Mouse (Mus musculus): ENCODE measurements around the gene Cox4i2. TPM values are rescaled to one million over a fixed set of nuclear protein-coding genes. Genes with fewer than 3 reads are reported as not detected.

Cox4i2 gene
- polyA plus RNA-seq, 1 experiment from 2014 or later, result 13.1 TPM

GRCm38 (mm10) chr2:152756474-152757393, 2.8 kb downstream of the Cox4i2 start:
- no peak overlapping the region for H3K4me3 ChIP-seq (ENCODE audit: low read depth, low read length)
- H3K4me1 ChIP-seq (replicated peaks; ENCODE audit: control insufficient read depth, insufficient read depth, low read length), result peaks cover 3% of the 10 kb centered on the region; the same call in 1 of the 2 replicates
- no peaks in the 10 kb centered on the region for H3K36me3 ChIP-seq (ENCODE audit: control insufficient read depth, insufficient read depth, low read length)
- 0 out of 2 replicates have a peak, but pooled peaks cover 3% of the 10 kb centered on the region for H3K27me3 ChIP-seq (replicated peaks; ENCODE audit: control insufficient read depth, insufficient read depth, low read length)
- no peak for DNase-seq (ENCODE audit: low spot score)
- H3K27ac ChIP-seq (ENCODE audit: low read depth), result no peak overlapping the region
- H3K9me3 ChIP-seq (ENCODE audit: control insufficient read depth, low read length), result no peaks in the 10 kb centered on the region
- no peak overlapping the region for H3K9ac ChIP-seq (ENCODE audit: low read length)
- WGBS, result 77% methylated on average over 17 of the region's 17 CpGs
- ATAC-seq (replicated peaks; ENCODE audit: low FRiP score, low TSS enrichment, low read depth), result 0 out of 2 replicates have a peak, but pooled peaks have one; percentile 32
- H3K4me2 ChIP-seq (ENCODE audit: low read length), result no peak overlapping the region

- H3K4me1 ChIP-seq (replicated peaks; ENCODE audit: control insufficient read depth, insufficient read depth, low read length), result peaks cover 3% of the 10 kb centered on the region; the same call in 1 of the 2 replicates
- no peak overlapping the region for H3K9ac ChIP-seq (ENCODE audit: low read length)
- DNase-seq (ENCODE audit: low spot score), result no peak
- no peak for ATAC-seq (replicated peaks; ENCODE audit: low FRiP score, low TSS enrichment, low read depth)
- H3K27me3 ChIP-seq (replicated peaks; ENCODE audit: control insufficient read depth, insufficient read depth, low read length), result 0 out of 2 replicates have a peak, but pooled peaks cover 3% of the 10 kb centered on the region
- H3K36me3 ChIP-seq (ENCODE audit: control insufficient read depth, insufficient read depth, low read length), result no peaks in the 10 kb centered on the region
- H3K4me2 ChIP-seq (ENCODE audit: low read length), result no peak overlapping the region
- H3K9me3 ChIP-seq (ENCODE audit: control insufficient read depth, low read length), result no peaks in the 10 kb centered on the region
- no peak overlapping the region for H3K27ac ChIP-seq (ENCODE audit: low read depth)
- 68% methylated on average over 2 of the region's 2 CpGs for WGBS
- no peak overlapping the region for H3K4me3 ChIP-seq (ENCODE audit: low read depth, low read length)
These were observed 3.5 kb downstream of the Cox4i2 start for GRCm38 (mm10) chr2:152757478-152757877.

GRCm38 (mm10) chr2:152758351-152758750, 4.4 kb downstream of the Cox4i2 start:
- DNase-seq (ENCODE audit: low spot score) (no peak), ATAC-seq (replicated peaks; ENCODE audit: low FRiP score, low TSS enrichment, low read depth) (no peak)
- no peak overlapping the region for H3K4me3 ChIP-seq (ENCODE audit: low read depth, low read length)
- no peaks in the 10 kb centered on the region for H3K36me3 ChIP-seq (ENCODE audit: control insufficient read depth, insufficient read depth, low read length)
- no peak overlapping the region for H3K4me2 ChIP-seq (ENCODE audit: low read length)
- H3K27me3 ChIP-seq (replicated peaks; ENCODE audit: control insufficient read depth, insufficient read depth, low read length), result 0 out of 2 replicates have a peak, but pooled peaks cover 2% of the 10 kb centered on the region
- peaks cover 3% of the 10 kb centered on the region; the same call in 1 of the 2 replicates for H3K4me1 ChIP-seq (replicated peaks; ENCODE audit: control insufficient read depth, insufficient read depth, low read length)
- H3K27ac ChIP-seq (ENCODE audit: low read depth), result no peak overlapping the region
- 53% methylated on average over 4 of the region's 4 CpGs for WGBS
- H3K9me3 ChIP-seq (ENCODE audit: control insufficient read depth, low read length), result no peaks in the 10 kb centered on the region
- no peak overlapping the region for H3K9ac ChIP-seq (ENCODE audit: low read length)

GRCm38 (mm10) chr2:152763310-152763709, 9.3 kb downstream of the Cox4i2 start:
- no peaks in the 10 kb centered on the region for H3K27me3 ChIP-seq (replicated peaks; ENCODE audit: control insufficient read depth, insufficient read depth, low read length)
- DNase-seq (ENCODE audit: low spot score), result no peak
- H3K9me3 ChIP-seq (ENCODE audit: control insufficient read depth, low read length), result no peaks in the 10 kb centered on the region
- H3K4me2 ChIP-seq (ENCODE audit: low read length), result no peak overlapping the region
- WGBS, result 78% methylated on average over 6 of the region's 6 CpGs
- ATAC-seq (replicated peaks; ENCODE audit: low FRiP score, low TSS enrichment, low read depth), result no peak
- H3K4me3 ChIP-seq (ENCODE audit: low read depth, low read length), result no peak overlapping the region
- peaks cover 21% of the 10 kb centered on the region for H3K4me1 ChIP-seq (replicated peaks; ENCODE audit: control insufficient read depth, insufficient read depth, low read length)
- H3K27ac ChIP-seq (ENCODE audit: low read depth), result no peak overlapping the region
- no peak overlapping the region for H3K9ac ChIP-seq (ENCODE audit: low read length)
- no peaks in the 10 kb centered on the region for H3K36me3 ChIP-seq (ENCODE audit: control insufficient read depth, insufficient read depth, low read length)

- H3K4me2 ChIP-seq (ENCODE audit: low read length), result peak overlapping the region; percentile 38
- H3K9me3 ChIP-seq (ENCODE audit: control insufficient read depth, low read length), result no peaks in the 10 kb centered on the region
- H3K4me3 ChIP-seq (ENCODE audit: low read depth, low read length), result no peak overlapping the region
- 14% methylated on average over 14 of the region's 14 CpGs for WGBS
- DNase-seq (ENCODE audit: low spot score) (peak; percentile 60), ATAC-seq (replicated peaks; ENCODE audit: low FRiP score, low TSS enrichment, low read depth) (0 out of 2 replicates have a peak, but pooled peaks have one; percentile 36)
- no peaks in the 10 kb centered on the region for H3K36me3 ChIP-seq (ENCODE audit: control insufficient read depth, insufficient read depth, low read length)
- no peak overlapping the region for H3K27ac ChIP-seq (ENCODE audit: low read depth)
- H3K27me3 ChIP-seq (replicated peaks; ENCODE audit: control insufficient read depth, insufficient read depth, low read length), result no peaks in the 10 kb centered on the region
- H3K4me1 ChIP-seq (replicated peaks; ENCODE audit: control insufficient read depth, insufficient read depth, low read length), result peaks cover 21% of the 10 kb centered on the region
- peak overlapping the region; percentile 11; the same call in 1 of the 2 replicates for H3K9ac ChIP-seq (ENCODE audit: low read length)
These were observed 10.4 kb downstream of the Cox4i2 start for GRCm38 (mm10) chr2:152764172-152765044.

GRCm38 (mm10) chr2:152765045-152765674, 11.2 kb downstream of the Cox4i2 start:
- Histone ChIP-seq H3K4me3 (ENCODE audit: low read depth, low read length) (no peak overlapping the region), H3K36me3 (ENCODE audit: control insufficient read depth, insufficient read depth, low read length) (no peaks in the 10 kb centered on the region), H3K4me2 (ENCODE audit: low read length) (peak overlapping the region; percentile 38), H3K9ac (ENCODE audit: low read length) (no peak overlapping the region), H3K4me1 (replicated peaks; ENCODE audit: control insufficient read depth, insufficient read depth, low read length) (peaks cover 21% of the 10 kb centered on the region), H3K27ac (ENCODE audit: low read depth) (no peak overlapping the region), H3K27me3 (replicated peaks; ENCODE audit: control insufficient read depth, insufficient read depth, low read length) (no peaks in the 10 kb centered on the region), H3K9me3 (ENCODE audit: control insufficient read depth, low read length) (no peaks in the 10 kb centered on the region)
- ATAC-seq (replicated peaks; ENCODE audit: low FRiP score, low TSS enrichment, low read depth), result no peak
- WGBS, result 37% methylated on average over 7 of the region's 7 CpGs
- DNase-seq (ENCODE audit: low spot score), result no peak

- H3K36me3 ChIP-seq (ENCODE audit: control insufficient read depth, insufficient read depth, low read length), result no peaks in the 10 kb centered on the region
- no peaks in the 10 kb centered on the region for H3K9me3 ChIP-seq (ENCODE audit: control insufficient read depth, low read length)
- H3K9ac ChIP-seq (ENCODE audit: low read length), result no peak overlapping the region
- H3K4me2 ChIP-seq (ENCODE audit: low read length), result peak overlapping the region; percentile 25; the same call in 1 of the 2 replicates
- peaks cover 21% of the 10 kb centered on the region for H3K4me1 ChIP-seq (replicated peaks; ENCODE audit: control insufficient read depth, insufficient read depth, low read length)
- no peaks in the 10 kb centered on the region for H3K27me3 ChIP-seq (replicated peaks; ENCODE audit: control insufficient read depth, insufficient read depth, low read length)
- peak; percentile 51 for ATAC-seq (replicated peaks; ENCODE audit: low FRiP score, low TSS enrichment, low read depth)
- no peak overlapping the region for H3K4me3 ChIP-seq (ENCODE audit: low read depth, low read length)
- DNase-seq (ENCODE audit: low spot score), result peak; percentile 98
- 18% methylated on average over 23 of the region's 25 CpGs for WGBS
- no peak overlapping the region for H3K27ac ChIP-seq (ENCODE audit: low read depth)
These were observed 12.6 kb downstream of the Cox4i2 start for GRCm38 (mm10) chr2:152766387-152767123.

Measured in intestine, embryonic 14.5 days (tissue).